Mouse (Mus musculus) intestine, embryonic 16.5 days (tissue): Measurements from ENCODE around the gene Olfr155. TPM values are rescaled to one million over a fixed set of nuclear protein-coding genes. Genes with fewer than 3 reads are reported as not detected.

Source experiments
- ATAC-seq: fragments of 200-750 bp; cut with Nextera tagmentation; 2 replicates; pipeline ENCODE4 v1.8.0; 2017; ENCODE audit warnings: moderate TSS enrichment, moderate library complexity
- H3K27ac ChIP-seq: fragments of 300-500 bp; sonication (generic); 2 replicates; pipeline ENCODE4 v1.5.1; 2014; ENCODE audit warnings: mild to moderate bottlenecking, low read length
- H3K27me3 ChIP-seq: fragments of 300-500 bp; sonication (generic); replicated peaks from 2 replicates; pipeline ENCODE4 v1.6.1; 2014; ENCODE audit warnings: low read length, control low read depth, mixed read lengths; ENCODE audit not compliant: control insufficient read depth, insufficient read depth
- H3K36me3 ChIP-seq: fragments of 300-500 bp; sonication (generic); 2 replicates; pipeline ENCODE4 v1.6.1; 2014; ENCODE audit warnings: low read length, control low read depth; ENCODE audit not compliant: control insufficient read depth, insufficient read depth
- H3K4me1 ChIP-seq: fragments of 300-500 bp; sonication (generic); 2 replicates; pipeline ENCODE4 v1.6.1; 2014; ENCODE audit warnings: low read length, control low read depth, mixed read lengths; ENCODE audit not compliant: control insufficient read depth, insufficient read depth
- H3K4me2 ChIP-seq: fragments of 300-500 bp; sonication (generic); 2 replicates; pipeline ENCODE4 v1.6.1; 2014; ENCODE audit warnings: low read depth, low read length, control low read depth
- H3K4me3 ChIP-seq: fragments of 300-500 bp; sonication (generic); 2 replicates; pipeline ENCODE4 v1.5.1; 2014; ENCODE audit warnings: mild to moderate bottlenecking, low read length
- H3K9ac ChIP-seq: fragments of 300-500 bp; sonication (generic); 2 replicates; pipeline ENCODE4 v1.6.1; 2014; ENCODE audit warnings: low read depth, low read length
- H3K9me3 ChIP-seq: fragments of 300-500 bp; sonication (generic); 2 replicates; pipeline ENCODE4 v1.6.1; 2016; ENCODE audit warnings: low read length, control low read depth; ENCODE audit not compliant: control insufficient read depth
- WGBS: fragments of 180-500 bp; shearing (Covaris S2); extraction: QIAGEN DNeasy Blood & Tissue Kit; methylation state at CpG from one replicate; pipeline ENCODE4 v1.1.7; 2014; 5-methylcytosine and 5-hydroxymethylcytosine counted together
- polyA plus RNA-seq: library from polyadenylated mRNA; unstranded; fragments of >200 nt; fragmentation: Nextera tagmentation; extraction: Ambion mirVana; gene quantifications from 2 replicates; pipeline ENCODE4 v1.2.1, GENCODE M21; 2015

Gene Olfr155
- polyA plus RNA-seq, result not detected in 2 replicates

DNA sequence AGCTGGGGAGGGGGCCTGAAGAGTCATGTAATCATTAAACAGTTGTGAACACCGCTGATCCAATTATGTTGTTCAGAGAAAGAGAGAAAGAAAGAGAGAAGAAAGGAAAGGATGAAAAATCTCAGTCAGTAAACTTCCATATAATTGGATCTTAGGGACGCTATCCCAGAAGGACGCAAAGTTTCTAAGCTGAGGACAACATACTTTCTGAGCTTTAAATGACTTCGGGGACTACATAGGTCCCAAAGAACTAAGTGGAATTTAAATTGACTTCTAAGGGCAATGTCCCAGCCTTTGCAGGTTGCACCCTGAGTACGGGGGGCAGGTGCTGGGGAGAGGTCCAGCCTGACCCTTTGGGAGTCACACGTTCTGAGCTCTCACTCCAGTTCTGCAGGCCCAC, at the start of gene Olfr155:
TSS of gene Olfr155 (plus strand) at position 301 of the 400 bp plus-strand sequence.
- Histone ChIP-seq H3K27me3 (no peaks in the 10 kb centered on the region), H3K9me3 (no peaks in the 10 kb centered on the region), H3K27ac (no peak within 1 kb of the TSS), H3K4me2 (no peak within 1 kb of the TSS), H3K36me3 (no peaks in the 10 kb centered on the region), H3K9ac (no peak within 1 kb of the TSS), H3K4me3 (no peak within 1 kb of the TSS), H3K4me1 (no peaks in the 10 kb centered on the region)
- ATAC-seq, result no peak
- WGBS, result 85% methylated on average over 6 of the region's 6 CpGs

DNA sequence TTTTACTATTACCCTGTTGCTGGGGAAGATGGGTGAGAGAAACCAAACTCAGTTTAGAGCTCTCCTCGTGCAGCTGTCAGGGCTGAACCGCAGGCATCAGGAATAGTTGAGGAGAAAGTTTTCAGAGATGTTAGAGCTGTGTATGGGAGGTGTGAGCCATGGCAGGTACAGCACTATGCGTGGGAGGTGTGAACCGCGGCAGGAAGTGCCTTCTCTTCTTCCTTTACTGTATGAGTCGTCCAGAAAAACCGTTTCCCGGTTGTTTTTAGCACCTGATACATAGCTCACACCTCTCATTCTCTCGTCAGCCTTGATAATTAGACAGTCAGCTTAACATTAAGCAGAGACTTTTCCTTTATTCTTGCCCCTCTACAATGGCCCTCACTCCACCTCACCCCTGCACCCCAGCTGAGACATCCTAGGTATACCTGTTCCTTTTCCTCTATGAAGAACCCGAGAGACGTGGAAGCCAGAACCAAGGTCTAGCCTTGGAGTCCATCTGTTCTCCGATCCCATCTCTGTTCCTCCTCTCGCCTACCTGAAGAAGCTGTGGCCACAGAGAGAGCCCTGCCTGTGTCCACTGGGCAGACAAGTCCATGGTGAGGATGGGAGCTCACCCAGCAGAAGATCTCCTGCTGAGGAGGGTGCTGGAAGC, 28.3 kb upstream of the Olfr155 start:
- Histone ChIP-seq H3K9ac (no peak overlapping the region), H3K4me3 (no peak overlapping the region), H3K4me2 (no peak overlapping the region), H3K27me3 (no peaks in the 10 kb centered on the region), H3K4me1 (no peaks in the 10 kb centered on the region), H3K9me3 (no peaks in the 10 kb centered on the region), H3K36me3 (no peaks in the 10 kb centered on the region), H3K27ac (no peak overlapping the region)
- ATAC-seq, result no peak
- 80% methylated on average over 13 of the region's 13 CpGs for WGBS

DNA sequence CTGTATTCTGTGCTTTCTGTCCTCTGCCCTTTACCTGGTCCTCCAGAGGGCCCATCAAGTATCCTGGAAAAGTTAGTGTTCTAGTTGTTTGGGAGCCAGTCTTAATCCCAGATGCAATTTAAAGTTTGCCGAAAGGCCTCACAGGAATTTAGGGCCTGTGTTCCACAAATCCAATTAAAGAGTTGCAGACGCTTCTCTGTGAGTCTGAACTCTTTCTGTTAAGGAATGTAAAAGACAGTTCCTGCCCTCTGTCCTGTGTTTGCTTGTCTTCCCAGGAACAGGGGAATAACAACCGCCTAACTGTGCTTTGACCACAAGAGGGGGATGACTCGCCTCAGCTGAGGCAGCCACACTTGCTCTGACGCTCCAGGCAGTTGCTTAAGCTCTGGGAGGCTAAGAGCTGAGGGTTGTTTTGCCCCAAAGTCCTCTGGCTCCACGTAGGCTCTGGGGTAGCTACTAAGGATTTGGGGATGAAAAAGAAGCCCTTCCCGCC, 27.5 kb upstream of the Olfr155 start, which contains the start of gene Olfr156:
TSS of gene Olfr156 (minus strand) at position 51 of the 493 bp plus-strand sequence.
- H3K9ac ChIP-seq, result no peak within 1 kb of the TSS
- H3K36me3 ChIP-seq, result no peaks in the 10 kb centered on the region
- H3K4me3 ChIP-seq, result no peak within 1 kb of the TSS
- ATAC-seq, result no peak
- 10% methylated on average over 7 of the region's 7 CpGs for WGBS
- H3K27ac ChIP-seq, result no peak within 1 kb of the TSS
- no peaks in the 10 kb centered on the region for H3K4me1 ChIP-seq
- H3K4me2 ChIP-seq, result no peak within 1 kb of the TSS
- H3K27me3 ChIP-seq, result no peaks in the 10 kb centered on the region
- no peaks in the 10 kb centered on the region for H3K9me3 ChIP-seq

DNA sequence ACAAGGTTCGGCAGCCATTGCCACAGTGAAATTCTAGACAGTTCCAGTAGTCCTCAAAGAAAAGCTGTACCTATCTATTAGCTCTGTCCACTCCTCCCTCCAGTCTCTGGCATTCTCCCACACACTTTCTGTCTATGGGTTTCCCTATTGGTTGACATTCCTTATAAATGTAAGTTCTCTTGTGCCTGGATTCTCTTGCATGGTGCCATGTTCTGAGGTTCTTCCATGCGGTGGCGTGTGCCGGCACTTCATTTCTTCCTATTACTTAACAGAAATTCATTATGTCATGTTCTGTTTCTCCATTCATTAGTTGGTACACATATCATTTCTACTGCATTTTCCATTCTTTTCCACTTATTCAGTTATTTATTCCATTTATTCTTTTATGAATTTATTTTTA, 22.6 kb upstream of the Olfr155 start:
- Histone ChIP-seq H3K4me2 (no peak overlapping the region), H3K36me3 (no peaks in the 10 kb centered on the region), H3K4me1 (no peaks in the 10 kb centered on the region), H3K9me3 (no peaks in the 10 kb centered on the region), H3K27ac (no peak overlapping the region), H3K27me3 (no peaks in the 10 kb centered on the region), H3K9ac (no peak overlapping the region), H3K4me3 (no peak overlapping the region)
- WGBS, result 83% methylated on average over 4 of the region's 4 CpGs
- ATAC-seq, result no peak

DNA sequence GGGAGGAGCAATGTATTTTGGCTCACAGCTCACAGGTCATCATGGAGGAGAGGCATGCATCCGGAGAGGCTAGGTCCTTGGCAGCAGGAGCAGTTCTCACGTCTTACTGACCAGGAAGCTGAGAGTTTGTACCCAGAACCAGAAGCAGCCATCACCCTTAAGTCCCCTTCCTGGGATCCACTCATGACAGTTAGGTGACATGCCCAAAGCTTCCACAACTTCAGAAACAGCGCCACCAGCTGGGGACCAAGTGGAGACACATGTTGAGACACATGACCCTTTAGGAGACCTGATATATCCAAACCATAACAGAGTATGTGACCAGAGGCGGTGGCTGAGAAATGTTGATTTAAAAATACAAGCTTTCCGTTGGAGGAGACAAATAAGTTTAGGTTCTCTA, 19.3 kb upstream of the Olfr155 start:
- Histone ChIP-seq H3K9me3 (no peaks in the 10 kb centered on the region), H3K4me2 (no peak overlapping the region), H3K4me3 (no peak overlapping the region), H3K4me1 (no peaks in the 10 kb centered on the region), H3K27ac (no peak overlapping the region), H3K9ac (no peak overlapping the region), H3K27me3 (no peaks in the 10 kb centered on the region), H3K36me3 (no peaks in the 10 kb centered on the region)
- no peak for ATAC-seq
- 71% methylated on average over 5 of the region's 5 CpGs for WGBS

DNA sequence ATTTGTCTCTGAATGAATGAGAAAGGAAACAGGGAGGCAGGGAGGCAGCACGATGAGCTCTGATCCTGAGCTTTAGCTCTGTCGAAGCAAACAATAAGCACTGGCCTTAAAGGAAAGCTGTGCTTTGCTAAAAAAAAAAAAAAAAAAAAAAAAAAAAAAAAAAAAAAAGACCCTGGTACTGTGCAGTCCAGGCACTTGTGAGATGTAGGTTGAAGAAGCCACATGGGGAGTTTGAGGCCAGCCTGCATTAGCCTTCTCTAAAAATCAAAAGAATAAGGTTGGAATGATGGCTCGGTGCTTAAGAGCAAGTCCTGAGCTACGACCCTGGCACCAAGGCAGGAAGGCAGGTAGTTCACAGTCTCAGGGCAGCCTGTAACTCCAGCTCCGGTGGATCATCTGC, 17.6 kb upstream of the Olfr155 start:
- 45% methylated on average over 5 of the region's 5 CpGs for WGBS
- Histone ChIP-seq H3K4me3 (no peak overlapping the region), H3K9me3 (no peaks in the 10 kb centered on the region), H3K36me3 (no peaks in the 10 kb centered on the region), H3K4me1 (no peaks in the 10 kb centered on the region), H3K27ac (no peak overlapping the region), H3K4me2 (no peak overlapping the region), H3K9ac (no peak overlapping the region), H3K27me3 (no peaks in the 10 kb centered on the region)
- ATAC-seq, result no peak

DNA sequence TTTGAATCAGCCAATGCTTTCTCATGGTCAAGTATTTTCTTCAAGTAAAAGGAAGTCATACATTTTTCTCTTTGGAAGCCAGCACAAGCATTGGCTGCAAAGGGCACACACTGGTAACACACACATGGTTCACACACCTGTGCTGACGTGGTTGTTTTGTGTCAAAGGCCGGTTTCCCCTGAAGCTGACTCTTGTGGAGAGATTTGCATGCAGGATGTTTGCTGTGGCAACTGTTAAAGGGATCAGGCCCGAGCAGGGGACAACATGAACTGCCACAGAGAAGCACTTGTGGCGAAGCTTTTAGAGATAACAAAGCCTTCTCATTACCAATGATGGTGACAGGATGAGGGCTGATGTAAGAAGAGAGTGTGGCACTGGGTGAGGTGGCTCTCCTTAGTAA, 16.6 kb upstream of the Olfr155 start:
- no peak for ATAC-seq
- Histone ChIP-seq H3K4me2 (no peak overlapping the region), H3K27ac (no peak overlapping the region), H3K36me3 (no peaks in the 10 kb centered on the region), H3K9me3 (no peaks in the 10 kb centered on the region), H3K27me3 (no peaks in the 10 kb centered on the region), H3K4me1 (no peaks in the 10 kb centered on the region), H3K4me3 (no peak overlapping the region), H3K9ac (no peak overlapping the region)
- 68% methylated on average over 4 of the region's 4 CpGs for WGBS

DNA sequence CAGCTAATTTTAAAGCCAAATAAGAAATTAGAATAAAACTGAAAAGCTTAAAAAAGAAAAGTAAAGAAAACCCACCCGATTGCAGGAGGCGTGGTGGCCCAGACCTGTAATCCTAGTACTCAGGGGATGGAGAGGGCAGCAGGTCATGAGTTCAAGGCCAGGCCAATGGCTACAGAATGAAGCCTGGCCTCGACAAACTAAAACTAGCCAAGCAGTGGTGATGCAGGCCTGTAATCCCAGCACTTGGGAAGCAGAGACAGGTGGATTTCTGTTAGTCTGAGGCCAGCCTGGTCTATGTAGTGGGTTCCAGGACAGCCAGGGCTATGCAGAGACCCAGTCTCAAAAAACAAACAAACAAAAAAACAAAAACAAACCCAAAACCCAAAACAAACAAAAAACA, 13.0 kb upstream of the Olfr155 start:
- H3K27me3 ChIP-seq, result no peaks in the 10 kb centered on the region
- H3K4me1 ChIP-seq, result no peaks in the 10 kb centered on the region
- no peak overlapping the region for H3K4me2 ChIP-seq
- ATAC-seq, result no peak
- no peak overlapping the region for H3K9ac ChIP-seq
- no peak overlapping the region for H3K27ac ChIP-seq
- H3K9me3 ChIP-seq, result no peaks in the 10 kb centered on the region
- 66% methylated on average over 3 of the region's 3 CpGs for WGBS
- H3K36me3 ChIP-seq, result no peaks in the 10 kb centered on the region
- no peak overlapping the region for H3K4me3 ChIP-seq

DNA sequence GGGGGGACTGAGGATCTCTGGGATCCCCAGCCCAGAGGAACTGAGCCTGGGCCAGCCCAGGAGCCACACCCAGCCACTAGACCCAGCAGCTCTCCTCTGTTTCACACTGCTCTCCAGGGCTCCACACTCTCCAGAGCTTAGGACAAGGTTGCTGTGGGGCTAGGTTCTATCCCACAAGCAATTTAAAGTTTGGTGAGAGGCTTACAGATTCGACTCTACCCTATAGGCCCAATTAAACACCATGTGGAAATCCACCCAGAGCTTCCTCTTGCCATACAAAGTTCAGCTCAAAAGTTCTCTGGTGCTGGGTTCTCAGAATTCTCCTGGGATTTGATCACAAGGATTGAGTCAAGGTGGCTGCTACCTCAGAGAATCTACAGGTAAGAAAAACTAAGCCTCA, 11.3 kb upstream of the Olfr155 start, which contains the start of gene Olfr157:
TSS of gene Olfr157 (minus strand) at position 101 of the 400 bp plus-strand sequence.
- Histone ChIP-seq H3K4me1 (no peaks in the 10 kb centered on the region), H3K36me3 (no peaks in the 10 kb centered on the region), H3K9ac (no peak within 1 kb of the TSS), H3K27me3 (no peaks in the 10 kb centered on the region), H3K4me2 (no peak within 1 kb of the TSS), H3K4me3 (no peak within 1 kb of the TSS), H3K27ac (no peak within 1 kb of the TSS), H3K9me3 (no peaks in the 10 kb centered on the region)
- WGBS, result 68% methylated on average over 1 of the region's 1 CpGs
- ATAC-seq, result no peak

DNA sequence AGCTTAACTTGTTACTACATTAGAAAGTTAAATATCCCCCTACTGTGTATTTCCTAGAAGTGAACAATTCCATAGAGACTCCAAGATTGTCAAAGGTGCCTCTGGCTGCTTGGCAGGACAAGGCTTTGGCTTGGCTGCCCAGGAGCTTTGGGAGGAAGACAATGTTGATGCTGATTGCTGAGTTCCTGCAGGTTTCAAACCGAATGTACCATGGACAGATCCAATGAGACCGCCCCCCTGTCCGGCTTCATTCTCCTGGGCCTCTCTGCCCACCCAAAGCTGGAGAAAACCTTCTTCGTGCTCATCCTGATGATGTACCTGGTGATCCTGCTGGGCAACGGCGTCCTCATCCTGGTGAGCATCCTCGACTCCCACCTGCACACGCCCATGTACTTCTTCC, 2.7 kb downstream of the Olfr155 start:
- H3K4me2 ChIP-seq, result no peak overlapping the region
- H3K27me3 ChIP-seq, result no peaks in the 10 kb centered on the region
- no peaks in the 10 kb centered on the region for H3K36me3 ChIP-seq
- H3K4me3 ChIP-seq, result no peak overlapping the region
- ATAC-seq, result no peak
- H3K9ac ChIP-seq, result no peak overlapping the region
- no peak overlapping the region for H3K27ac ChIP-seq
- no peaks in the 10 kb centered on the region for H3K9me3 ChIP-seq
- no peaks in the 10 kb centered on the region for H3K4me1 ChIP-seq
- 68% methylated on average over 8 of the region's 8 CpGs for WGBS
